Mouse (Mus musculus): ENCODE results near the gene Kctd11.
"Not testable (repeated sequence)": the region's sequence is repeated elsewhere in the genome, so short reads cannot be mapped to it uniquely, and the experiment has no call there.

Kctd11 gene

DNA sequence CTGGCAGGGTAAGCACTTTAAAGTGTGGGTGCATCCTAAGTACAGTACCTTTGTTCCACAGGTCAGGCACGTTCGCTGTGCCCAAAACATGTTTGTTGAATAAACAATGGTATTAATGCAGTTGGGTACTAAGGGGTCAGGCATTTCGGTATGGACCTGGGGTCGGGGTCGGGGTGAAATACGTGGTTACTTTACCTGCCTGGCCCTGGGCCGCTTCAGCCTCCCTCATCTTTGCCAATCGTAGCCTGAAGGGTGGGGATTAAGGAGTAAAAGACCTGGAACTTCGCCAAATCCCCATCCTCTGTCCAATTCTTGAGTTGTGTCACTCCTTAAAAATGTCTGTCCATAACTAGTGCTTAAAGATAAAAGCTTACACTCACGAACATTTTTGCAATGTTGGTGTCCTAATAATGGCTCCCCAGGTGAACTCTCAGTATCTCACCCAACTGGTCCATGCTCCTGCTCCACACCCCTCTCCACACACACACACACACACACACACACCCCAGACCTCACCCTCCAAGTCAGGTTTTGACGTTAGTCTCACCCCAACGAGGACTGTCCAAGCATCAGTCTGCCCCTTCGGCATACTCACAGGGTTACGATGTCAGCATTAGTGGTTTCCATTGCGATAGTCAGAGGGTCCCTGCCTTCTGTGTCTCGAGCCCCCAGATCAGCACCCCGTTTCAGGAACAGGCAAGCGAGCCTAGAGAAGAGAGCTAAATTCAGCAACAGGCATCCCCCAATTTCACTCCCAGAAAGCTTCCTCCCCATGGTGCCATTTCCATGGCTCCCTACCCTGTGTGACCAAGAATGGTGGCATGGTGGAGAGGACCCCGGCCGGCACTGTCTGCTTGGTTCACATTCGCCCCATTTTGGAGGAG, 823 bp upstream of the Kctd11 start:
- no peak for DNase-seq (ENCODE audit: low read depth, low spot score)

DNA sequence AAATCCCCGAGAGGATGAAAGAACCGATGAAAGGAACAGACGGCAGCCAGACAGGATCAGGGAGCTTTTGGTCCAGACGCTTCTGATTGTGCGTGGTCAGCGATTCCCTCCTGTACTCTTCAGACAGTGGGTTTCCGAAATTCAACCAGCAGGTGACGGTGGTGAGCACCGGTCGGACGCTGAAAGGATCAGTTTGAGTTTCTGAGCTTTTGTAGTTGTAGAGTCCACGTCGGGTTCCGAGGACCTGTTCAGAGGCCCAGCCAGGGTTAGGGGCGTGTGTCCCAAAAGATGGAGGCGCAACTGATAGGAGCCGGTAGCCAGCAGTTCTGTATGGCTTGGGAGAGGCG, 727 bp downstream of the Kctd11 start:
- DNase-seq (ENCODE audit: low read depth, low spot score), result peak; percentile 54

DNA sequence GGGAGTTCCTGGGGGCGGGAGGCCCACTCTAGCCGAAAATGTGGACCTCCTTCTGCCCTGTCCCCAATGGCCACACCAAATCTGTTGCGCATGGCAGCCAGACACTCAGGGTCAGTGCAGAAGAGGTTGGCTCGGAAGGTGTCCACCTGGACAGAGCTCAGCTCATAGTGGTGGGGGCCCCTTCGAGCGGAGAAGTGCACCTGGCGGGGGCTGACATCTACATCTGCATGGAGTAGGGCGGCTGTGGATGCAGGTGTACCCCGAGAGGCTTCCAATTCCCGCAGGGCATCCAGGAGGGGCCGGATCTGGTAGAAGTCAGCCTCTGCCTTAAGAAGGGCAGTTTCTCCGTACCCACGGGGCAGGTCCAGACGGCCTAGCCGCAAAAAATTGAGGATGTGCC, 1.5 kb downstream of the Kctd11 start:
- no peak for DNase-seq (ENCODE audit: low read depth, low spot score)

DNA sequence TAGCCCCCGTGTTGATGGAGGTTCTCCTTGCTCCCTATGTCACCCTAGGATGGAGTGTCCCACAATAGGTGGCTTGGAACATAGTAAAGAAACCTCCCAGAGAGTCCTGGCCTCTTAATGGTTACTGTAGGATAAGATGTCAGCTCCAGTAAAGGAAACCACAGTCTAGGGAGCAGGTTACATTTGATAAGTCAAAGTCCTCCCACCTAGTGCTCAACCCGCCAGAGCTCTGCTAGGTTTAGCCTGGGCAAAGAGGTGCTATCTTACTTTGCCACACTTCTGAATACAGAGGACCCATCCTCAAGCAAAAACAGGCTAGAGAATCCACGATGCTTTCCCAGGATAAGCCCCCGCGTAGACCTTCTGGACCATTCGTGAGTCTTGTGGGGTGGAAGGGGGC, 2.3 kb downstream of the Kctd11 start:
- DNase-seq (ENCODE audit: low read depth, low spot score), result no peak

- DNase-seq (ENCODE audit: low read depth, low spot score), result no peak
These were observed 2.8 kb downstream of the Kctd11 start for GRCm38 (mm10) chr11:69878399-69878798.

DNA sequence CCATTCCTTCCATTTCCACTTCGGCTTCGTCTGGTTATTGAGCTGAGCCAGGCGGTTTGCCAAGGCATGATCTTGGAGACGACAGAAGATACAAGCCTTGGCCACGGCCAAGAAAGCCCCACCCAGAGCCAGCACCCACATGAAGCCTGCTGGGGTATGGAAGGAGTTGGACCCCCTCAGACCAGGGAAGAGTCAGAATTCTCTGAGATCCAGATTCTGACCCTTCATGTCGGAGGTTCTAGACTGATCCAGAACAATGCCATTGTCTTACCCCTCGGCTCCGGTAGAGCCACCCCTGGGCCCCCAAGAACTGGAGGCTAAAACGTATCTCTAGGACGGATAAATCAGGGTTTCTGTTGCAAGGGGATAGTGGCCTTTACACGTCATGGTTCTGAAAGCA, 3.3 kb downstream of the Kctd11 start, which contains the start of gene Tmem95:
TSS of gene Tmem95 (minus strand) at position 141 of the 400 bp plus-strand sequence.
- DNase-seq (ENCODE audit: low read depth, low spot score), result no peak

- peak; percentile 94 for DNase-seq (ENCODE audit: low read depth, low spot score)
These were observed 4.3 kb downstream of the Kctd11 start for GRCm38 (mm10) chr11:69876867-69877266.

DNA sequence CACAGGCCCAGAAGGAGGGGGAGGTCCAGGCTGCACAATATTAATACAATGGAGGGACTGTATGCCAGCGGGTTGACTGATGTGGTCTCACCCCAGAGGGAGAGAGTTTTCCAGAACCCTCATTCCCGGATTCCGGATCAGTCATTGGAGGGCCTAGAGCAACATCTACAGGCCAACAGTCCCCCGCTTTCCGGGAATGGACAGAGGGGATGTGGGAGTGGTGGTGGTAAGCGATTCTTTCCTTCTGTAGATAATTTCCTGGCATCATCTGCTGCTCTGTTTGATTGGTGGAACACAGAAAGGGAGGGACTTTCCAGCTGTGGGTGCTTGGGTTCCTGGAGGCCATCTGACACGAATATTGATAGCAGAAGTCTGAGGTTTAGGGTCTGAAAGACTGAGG, 5.0 kb downstream of the Kctd11 start:
- DNase-seq (ENCODE audit: low read depth, low spot score), result no peak

GRCm38 (mm10) chr11:69872451-69872850, 8.8 kb downstream of the Kctd11 start:
- DNase-seq (ENCODE audit: low read depth, low spot score), result no peak

- no peak for DNase-seq (ENCODE audit: low read depth, low spot score)
These were observed 9.4 kb downstream of the Kctd11 start for GRCm38 (mm10) chr11:69871822-69872221.

DNA sequence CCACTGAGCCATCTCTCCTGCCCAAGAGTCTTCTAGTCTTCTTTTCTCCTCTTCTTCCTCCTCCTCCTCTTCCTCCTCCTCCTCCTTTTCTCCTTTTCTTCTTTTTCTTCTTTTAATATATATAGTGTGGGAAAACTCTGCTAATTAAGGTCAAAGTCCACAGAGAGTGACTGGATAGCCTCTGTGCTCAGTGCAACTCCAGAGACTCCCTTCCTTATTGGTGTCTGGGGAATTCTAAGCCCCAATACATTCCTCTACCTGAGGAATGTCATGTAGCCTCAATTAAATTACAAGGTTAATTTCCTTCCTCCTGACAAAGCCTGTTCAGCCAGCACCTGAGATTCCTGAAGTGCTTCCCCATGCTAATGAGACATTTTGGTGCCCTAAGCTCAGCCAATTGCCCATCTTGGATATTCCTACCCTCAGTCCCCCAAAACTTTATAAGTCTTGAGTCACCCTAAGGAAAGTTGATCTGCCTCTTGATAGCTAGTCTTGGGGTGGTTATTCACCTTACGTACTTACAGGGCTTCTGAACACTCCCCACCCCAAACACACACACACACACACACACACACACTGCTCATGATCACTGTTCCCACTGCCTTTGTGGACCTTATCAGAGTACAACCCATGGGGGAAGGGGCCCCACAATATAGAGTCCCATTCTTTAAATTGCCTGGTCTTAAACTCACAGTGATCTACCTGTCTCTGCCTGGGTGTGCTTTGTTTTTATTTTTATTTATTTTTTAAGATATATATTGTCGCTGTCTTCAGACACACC, 10.7 kb downstream of the Kctd11 start:
- DNase-seq (ENCODE audit: low read depth, low spot score), result no peak

DNA sequence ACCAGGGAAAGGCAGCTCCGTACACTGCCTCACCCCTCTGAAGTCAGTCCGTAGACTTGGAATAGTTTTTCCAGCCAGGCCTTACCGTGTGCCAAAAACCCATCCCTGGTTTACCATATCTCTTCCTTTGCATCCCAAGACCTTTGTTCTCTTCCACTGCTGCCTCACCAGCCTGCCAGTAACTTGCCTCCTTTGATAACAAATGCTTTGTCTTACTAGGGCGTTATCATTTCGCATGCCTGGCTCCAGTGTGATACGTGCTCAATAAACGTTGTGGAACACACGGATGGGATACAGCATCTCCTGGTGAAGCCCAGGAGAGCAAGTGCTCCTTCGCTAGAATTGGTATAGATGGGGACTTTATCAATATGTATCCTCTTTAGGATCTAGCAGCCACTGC, 13.9 kb downstream of the Kctd11 start:
- no peak for DNase-seq (ENCODE audit: low read depth, low spot score)

DNA sequence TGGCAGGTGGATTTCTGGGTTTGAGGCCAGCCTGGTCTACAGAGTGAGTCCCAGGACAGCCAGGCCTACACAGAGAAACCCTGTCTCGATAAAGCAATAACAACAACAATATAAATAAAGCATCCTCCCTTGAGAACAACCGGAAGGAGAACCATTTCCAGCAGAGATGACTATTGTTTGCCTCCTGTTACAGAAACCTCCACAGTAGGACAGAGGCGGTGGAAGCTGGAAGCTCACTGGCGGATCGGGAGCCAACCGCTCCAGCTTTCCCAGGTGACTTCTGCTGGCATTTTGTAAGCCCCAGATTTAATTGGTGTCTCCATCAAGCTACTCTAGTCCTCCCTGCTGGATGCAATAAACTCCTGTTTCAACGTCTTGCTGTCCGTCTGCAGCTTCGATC, 15.6 kb downstream of the Kctd11 start:
- DNase-seq (ENCODE audit: low read depth, low spot score), result no peak

DNA sequence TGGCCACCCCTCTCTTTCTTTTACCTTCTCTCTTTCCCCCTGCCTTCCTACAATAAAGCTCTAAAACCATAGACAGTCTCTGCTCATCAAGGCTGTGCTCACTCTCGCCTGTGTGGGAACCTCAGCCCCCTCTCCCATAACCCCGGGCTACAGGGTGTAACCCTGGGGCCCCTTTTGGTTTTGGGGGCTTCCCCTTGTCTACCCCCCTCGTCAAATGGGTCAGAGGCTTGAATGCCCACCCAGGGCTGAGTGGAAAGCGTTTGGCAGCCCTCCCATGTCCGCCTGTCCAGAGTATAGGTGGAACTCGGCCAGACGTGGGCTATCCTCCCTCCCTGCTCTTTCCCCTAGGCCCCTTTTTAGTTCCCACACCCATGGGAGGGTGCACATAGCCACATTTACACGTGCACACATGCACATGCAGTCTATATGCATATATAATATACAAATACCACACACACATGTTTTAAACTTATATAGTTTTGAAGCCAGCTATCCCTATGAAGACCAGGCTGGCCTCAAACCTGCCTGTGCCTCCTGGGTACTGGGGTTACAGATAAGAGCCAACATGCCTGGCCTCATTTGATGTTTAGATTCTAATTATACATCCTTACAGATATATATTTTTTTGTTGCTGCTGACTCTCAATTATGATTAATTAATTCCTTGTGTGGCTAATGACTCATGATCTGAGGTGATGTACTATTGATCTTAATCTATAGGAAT, 16.9 kb downstream of the Kctd11 start:
- DNase-seq (ENCODE audit: low read depth, low spot score), result no peak

DNA sequence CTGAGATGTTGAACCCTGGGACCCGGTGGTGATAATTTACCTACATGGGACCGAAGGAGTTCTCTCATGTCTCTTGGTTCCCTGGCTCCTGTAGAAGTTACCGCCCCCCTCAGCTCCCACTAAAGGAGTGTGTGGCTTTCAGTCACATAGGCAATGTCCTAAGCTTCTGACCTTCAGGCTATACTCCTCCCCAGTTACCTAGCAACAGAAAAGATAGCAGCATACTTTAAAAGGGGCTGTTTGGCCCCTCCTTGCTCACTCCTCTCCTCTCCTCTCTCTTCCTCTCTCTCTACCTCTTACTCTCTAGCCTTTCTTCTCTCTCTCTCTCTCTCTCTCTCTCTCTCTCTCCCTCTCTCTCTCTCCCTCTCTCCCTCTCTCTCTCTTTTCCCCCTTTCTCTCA, 17.5 kb downstream of the Kctd11 start:
- DNase-seq (ENCODE audit: low read depth, low spot score), result not testable (repeated sequence)

DNA sequence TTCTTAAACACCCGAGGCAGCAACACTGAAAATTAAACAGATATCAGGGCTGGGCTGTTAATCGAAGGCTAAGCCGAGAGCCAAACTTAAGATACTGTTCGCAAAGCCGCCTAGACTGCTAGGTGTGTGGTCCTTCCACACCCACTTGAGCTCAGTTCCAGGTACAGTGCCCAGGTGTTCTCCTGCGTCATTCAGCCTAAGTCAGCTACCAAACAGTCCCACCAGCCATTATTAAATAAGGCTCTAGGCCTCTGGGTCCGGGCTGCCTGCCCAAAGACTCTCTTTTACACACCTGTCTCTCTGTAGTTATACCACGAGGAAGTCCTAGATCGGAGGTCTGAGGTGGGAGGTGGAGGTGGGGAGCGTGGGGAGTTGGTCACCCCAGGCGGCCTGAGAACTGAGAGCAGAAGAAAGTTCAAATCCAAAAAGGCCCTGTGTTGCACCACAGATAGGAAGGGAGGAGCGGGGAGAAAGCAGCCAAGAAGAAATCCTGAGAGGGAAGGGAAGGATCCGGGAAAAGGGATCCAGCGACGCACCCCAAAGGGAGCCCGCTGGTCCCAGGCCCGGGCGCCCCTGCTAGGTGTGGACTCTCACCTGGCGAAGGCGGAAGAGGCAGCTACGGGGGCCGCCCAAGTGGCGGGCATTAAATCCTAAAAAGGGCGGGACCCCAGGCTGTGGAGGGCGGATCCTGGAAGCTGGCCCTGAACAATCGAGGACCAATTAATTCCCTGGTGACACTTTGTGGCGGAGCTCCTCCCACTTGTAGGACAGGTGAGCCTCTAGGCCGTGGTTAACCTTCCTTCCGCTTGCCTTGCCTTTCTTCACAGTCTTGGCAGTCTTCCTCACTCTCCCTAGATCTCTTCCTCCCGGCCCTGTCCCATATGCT, 22.9 kb downstream of the Kctd11 start, which contains the start of gene Tnk1:
TSS of gene Tnk1 (minus strand) at position 618 of the 886 bp plus-strand sequence.
- no peak for DNase-seq (ENCODE audit: low read depth, low spot score)

GRCm38 (mm10) chr11:69855347-69855746, 25.9 kb downstream of the Kctd11 start:
- DNase-seq (ENCODE audit: low read depth, low spot score), result peak; percentile 83

DNA sequence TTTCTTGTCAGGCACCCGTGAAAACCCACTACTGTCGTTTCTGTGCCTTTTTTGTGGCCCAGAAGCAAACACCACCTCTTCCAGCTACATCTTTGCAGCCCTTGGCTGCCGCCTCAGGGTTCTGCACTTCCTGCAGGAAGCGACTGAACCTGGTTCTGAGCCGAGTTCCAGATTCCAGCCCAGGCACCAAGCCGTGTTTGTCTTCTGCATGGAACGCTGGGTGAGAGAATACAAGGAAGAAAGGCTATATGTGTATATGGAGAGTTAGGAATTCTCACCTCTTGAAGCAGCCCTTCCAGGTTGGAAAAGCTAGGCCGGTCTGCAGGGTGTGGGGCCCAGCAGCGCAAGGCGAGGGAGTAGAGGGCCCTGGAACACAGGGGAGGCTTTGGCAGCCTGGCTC, 26.5 kb downstream of the Kctd11 start:
- no peak for DNase-seq (ENCODE audit: low read depth, low spot score)

DNA sequence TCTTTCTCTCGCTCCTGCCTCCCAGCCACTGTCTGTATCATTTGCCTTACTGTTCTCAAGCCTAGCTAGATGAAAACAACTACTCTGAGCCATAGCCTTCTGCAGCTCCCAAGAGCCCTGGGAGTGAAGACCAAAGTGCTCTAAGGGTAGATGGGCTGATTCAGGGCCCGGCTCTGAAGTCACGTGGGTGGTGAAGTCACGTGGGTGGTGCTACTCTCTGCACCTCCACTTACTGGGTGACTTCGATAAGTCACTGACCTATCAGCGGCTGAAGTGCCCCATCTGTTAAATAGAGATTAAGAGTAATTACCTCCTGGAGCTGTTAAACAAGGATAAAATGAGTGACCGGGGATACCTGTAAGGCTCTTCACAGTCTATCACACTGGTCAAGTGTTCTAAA, 27.2 kb downstream of the Kctd11 start:
- DNase-seq (ENCODE audit: low read depth, low spot score), result no peak

DNA sequence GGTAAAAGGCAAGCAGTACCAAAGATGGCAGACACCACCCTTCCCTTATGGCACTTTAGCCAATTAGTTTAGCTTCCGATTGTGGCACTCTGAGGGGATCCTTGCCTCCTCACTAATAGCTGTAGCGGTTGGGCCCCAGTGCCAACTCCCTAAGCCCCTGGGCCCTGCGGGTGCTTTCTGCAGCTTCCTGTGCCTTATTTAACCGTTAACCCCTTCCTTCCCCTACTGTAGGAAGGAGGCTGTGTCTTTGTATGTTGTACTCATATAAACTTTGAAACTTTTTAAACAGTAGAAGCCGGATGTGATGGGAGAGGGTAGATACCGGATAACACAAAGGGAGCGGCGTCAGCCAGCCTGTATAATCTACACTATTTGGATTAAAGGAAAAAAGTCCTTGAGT, 30.5 kb downstream of the Kctd11 start:
- DNase-seq (ENCODE audit: low read depth, low spot score), result no peak

DNA sequence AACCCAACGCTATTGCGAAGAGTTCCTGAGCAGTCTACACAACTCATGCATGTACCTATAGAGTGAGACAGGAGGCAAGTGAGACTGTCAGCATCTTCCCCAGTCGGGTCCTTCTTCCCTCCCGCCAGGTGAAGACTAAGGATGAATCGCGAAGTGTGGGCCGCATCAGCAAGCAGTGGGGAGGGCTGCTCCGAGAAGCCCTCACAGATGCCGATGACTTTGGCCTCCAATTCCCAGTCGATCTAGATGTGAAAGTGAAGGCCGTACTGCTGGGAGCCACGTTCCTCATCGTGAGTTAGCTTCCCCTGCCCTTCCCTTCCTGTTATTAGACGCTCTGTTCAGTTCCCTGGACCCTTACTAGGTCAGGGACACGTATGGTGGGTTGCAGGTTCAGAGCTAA, 31.3 kb downstream of the Kctd11 start:
- no peak for DNase-seq (ENCODE audit: low read depth, low spot score)
